Mouse (Mus musculus): Measurements from ENCODE around the gene Rbp1. TPM values are rescaled to one million over a fixed set of nuclear protein-coding genes. Genes with fewer than 3 reads are reported as not detected.

The Rbp1 gene
- polyA plus RNA-seq, 1 experiment from 2014 or later = 105 TPM

GRCm38 (mm10) chr9:98490128-98490527, 67.4 kb downstream of the Rbp1 start:
- Histone ChIP-seq H3K9ac (ENCODE audit: low read length) (no peak overlapping the region), H3K4me3 (ENCODE audit: low read depth, low read length) (no peak overlapping the region), H3K27me3 (replicated peaks; ENCODE audit: control insufficient read depth, insufficient read depth, low read length) (no peaks in the 10 kb centered on the region), H3K27ac (ENCODE audit: low read depth) (no peak overlapping the region), H3K4me2 (ENCODE audit: low read length) (no peak overlapping the region), H3K9me3 (ENCODE audit: control insufficient read depth, low read length) (no peaks in the 10 kb centered on the region), H3K36me3 (ENCODE audit: control insufficient read depth, insufficient read depth, low read length) (no peaks in the 10 kb centered on the region), H3K4me1 (replicated peaks; ENCODE audit: control insufficient read depth, insufficient read depth, low read length) (0 out of 2 replicates have a peak, but pooled peaks cover 2% of the 10 kb centered on the region)
- DNase-seq (ENCODE audit: low spot score) (no peak), ATAC-seq (replicated peaks; ENCODE audit: low FRiP score, low TSS enrichment, low read depth) (peak; percentile 12; the same call in 1 of the 2 replicates)
- 28% methylated on average over 4 of the region's 4 CpGs for WGBS

- no peak overlapping the region for H3K4me3 ChIP-seq (ENCODE audit: low read depth, low read length)
Measured at GRCm38 (mm10) chr9:98491071-98491470, 68.3 kb downstream of the Rbp1 start.

GRCm38 (mm10) chr9:98492212-98492611, 69.5 kb downstream of the Rbp1 start:
- Histone ChIP-seq H3K4me3 (ENCODE audit: low read depth, low read length) (no peak overlapping the region), H3K36me3 (ENCODE audit: control insufficient read depth, insufficient read depth, low read length) (no peaks in the 10 kb centered on the region), H3K9ac (ENCODE audit: low read length) (no peak overlapping the region), H3K4me2 (ENCODE audit: low read length) (no peak overlapping the region), H3K27me3 (replicated peaks; ENCODE audit: control insufficient read depth, insufficient read depth, low read length) (no peaks in the 10 kb centered on the region), H3K9me3 (ENCODE audit: control insufficient read depth, low read length) (no peaks in the 10 kb centered on the region), H3K4me1 (replicated peaks; ENCODE audit: control insufficient read depth, insufficient read depth, low read length) (peaks cover 12% of the 10 kb centered on the region; the same call in 1 of the 2 replicates), H3K27ac (ENCODE audit: low read depth) (no peak overlapping the region)
- no peak for ATAC-seq (replicated peaks; ENCODE audit: low FRiP score, low TSS enrichment, low read depth)
- 63% methylated on average over 5 of the region's 5 CpGs for WGBS
- DNase-seq (ENCODE audit: low spot score) = no peak

More at GRCm38 (mm10) chr9:98491071-98491470, 68.3 kb downstream of the Rbp1 start:
- Histone ChIP-seq H3K9ac (ENCODE audit: low read length) (no peak overlapping the region), H3K4me2 (ENCODE audit: low read length) (no peak overlapping the region), H3K4me1 (replicated peaks; ENCODE audit: control insufficient read depth, insufficient read depth, low read length) (0 out of 2 replicates have a peak, but pooled peaks cover 2% of the 10 kb centered on the region), H3K27me3 (replicated peaks; ENCODE audit: control insufficient read depth, insufficient read depth, low read length) (no peaks in the 10 kb centered on the region), H3K36me3 (ENCODE audit: control insufficient read depth, insufficient read depth, low read length) (no peaks in the 10 kb centered on the region), H3K9me3 (ENCODE audit: control insufficient read depth, low read length) (no peaks in the 10 kb centered on the region), H3K27ac (ENCODE audit: low read depth) (no peak overlapping the region)
- DNase-seq (ENCODE audit: low spot score) (no peak), ATAC-seq (replicated peaks; ENCODE audit: low FRiP score, low TSS enrichment, low read depth) (no peak)
- 76% methylated on average over 5 of the region's 5 CpGs for WGBS

- no peaks in the 10 kb centered on the region for H3K27me3 ChIP-seq (replicated peaks; ENCODE audit: control insufficient read depth, insufficient read depth, low read length)
- WGBS = 25% methylated on average over 1 of the region's 1 CpGs
- no peaks in the 10 kb centered on the region for H3K9me3 ChIP-seq (ENCODE audit: control insufficient read depth, low read length)
- H3K36me3 ChIP-seq (ENCODE audit: control insufficient read depth, insufficient read depth, low read length) = no peaks in the 10 kb centered on the region
- no peak overlapping the region for H3K4me2 ChIP-seq (ENCODE audit: low read length)
- DNase-seq (ENCODE audit: low spot score) (no peak), ATAC-seq (replicated peaks; ENCODE audit: low FRiP score, low TSS enrichment, low read depth) (no peak)
- H3K4me1 ChIP-seq (replicated peaks; ENCODE audit: control insufficient read depth, insufficient read depth, low read length) = peaks cover 18% of the 10 kb centered on the region
- H3K9ac ChIP-seq (ENCODE audit: low read length) = no peak overlapping the region
- H3K4me3 ChIP-seq (ENCODE audit: low read depth, low read length) = no peak overlapping the region
- no peak overlapping the region for H3K27ac ChIP-seq (ENCODE audit: low read depth)
Measured at GRCm38 (mm10) chr9:98492821-98493220, 70.1 kb downstream of the Rbp1 start.

Other genes with a start within 250 kb of the Rbp1 start
- 10.5 and 12.8 TPM in 2 replicates for gene Nmnat3, start 135.5 kb upstream of the Rbp1 start, polyA plus RNA-seq (2014; fragmentation: Nextera tagmentation; extraction: Ambion mirVana)
- gene Rbp2, start 63.2 kb downstream of the Rbp1 start, polyA plus RNA-seq (2014; fragmentation: Nextera tagmentation; extraction: Ambion mirVana) = 4.3 and 8.4 TPM in 2 replicates
- gene Copb2, start 140.8 kb downstream of the Rbp1 start, polyA plus RNA-seq (2014; fragmentation: Nextera tagmentation; extraction: Ambion mirVana) = 157 and 166 TPM in 2 replicates
- gene Mrps22, start 178.7 kb downstream of the Rbp1 start, polyA plus RNA-seq (2014; fragmentation: Nextera tagmentation; extraction: Ambion mirVana) = 57.6 and 58.1 TPM in 2 replicates

All from intestine, embryonic 14.5 days (tissue).